Mouse (Mus musculus) gastrocnemius, postnatal 10 days (tissue): ENCODE results near the gene Fam234a. TPM values are rescaled to one million over a fixed set of nuclear protein-coding genes. Genes with fewer than 3 reads are reported as not detected.
"Not testable (repeated sequence)": the region's sequence is repeated elsewhere in the genome, so short reads cannot be mapped to it uniquely, and the experiment has no call there.

ENCODE experiments used
- DNase-seq: peaks from one replicate; pipeline ENCODE4 v3.0.0; 2021; ENCODE audit warnings: mixed read lengths
- total RNA-seq, 2 experiments: library from RNA; stranded (reverse); gene quantifications; 2 replicates each; pipeline ENCODE4 v1.2.3; 2021

Gene Fam234a
- total RNA-seq, 2 experiments from 2014 or later = 45.8 to 59.0 TPM

DNA sequence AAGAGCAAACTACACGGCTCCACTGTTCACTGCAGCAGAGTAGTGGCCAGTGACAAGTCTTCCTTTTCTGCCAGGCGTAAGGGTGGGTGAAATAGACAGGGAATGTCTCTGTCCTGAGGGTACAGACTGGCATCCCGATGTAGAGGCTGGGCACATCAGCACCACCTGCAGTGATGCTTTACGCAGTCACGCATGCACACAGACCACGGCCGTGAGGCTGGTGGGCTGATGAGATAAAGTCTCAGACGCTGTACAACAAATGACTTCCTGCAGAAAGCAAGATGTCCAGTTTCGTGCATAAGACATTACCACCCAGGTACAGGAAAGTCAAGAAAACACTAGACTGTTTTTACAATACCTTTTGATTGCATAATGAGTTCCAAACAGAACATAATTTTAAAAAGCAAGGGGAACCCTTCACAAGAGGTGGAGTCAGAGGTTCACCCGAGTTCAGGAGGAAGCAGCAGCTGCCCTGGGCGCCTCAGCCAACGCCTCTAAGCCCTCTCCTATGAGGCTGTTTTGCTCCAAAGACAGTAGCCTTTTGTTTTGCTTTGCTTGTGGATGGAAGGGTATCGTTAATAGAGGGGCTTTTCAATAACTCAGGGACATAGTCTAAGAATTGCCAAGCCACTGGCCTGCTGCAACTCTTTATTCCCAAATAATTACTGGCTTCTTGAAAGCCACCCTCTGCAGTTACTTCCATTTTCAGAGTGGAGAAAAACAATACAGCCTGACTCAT, 8.8 kb downstream of the Fam234a start:
- DNase-seq = no peak

DNA sequence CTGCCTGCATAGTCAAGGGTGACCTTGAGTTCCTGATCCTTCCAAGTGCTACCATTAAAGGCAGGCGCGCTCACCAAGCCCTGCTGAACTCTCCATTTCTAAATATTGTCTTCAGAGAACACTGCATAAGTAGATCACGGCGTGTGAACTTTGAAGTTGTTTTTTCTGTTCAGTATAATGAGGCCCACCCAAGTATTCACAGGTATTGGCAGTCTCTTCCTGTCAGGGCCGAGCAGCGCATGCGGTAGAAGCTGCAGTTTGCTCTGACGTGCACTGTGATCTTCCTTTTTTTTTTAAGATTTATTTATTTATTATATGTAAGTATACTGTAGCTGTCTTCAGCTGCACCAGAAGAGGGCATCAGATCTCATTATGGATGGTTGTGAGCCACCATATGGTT, 9.7 kb downstream of the Fam234a start:
- DNase-seq = no peak

DNA sequence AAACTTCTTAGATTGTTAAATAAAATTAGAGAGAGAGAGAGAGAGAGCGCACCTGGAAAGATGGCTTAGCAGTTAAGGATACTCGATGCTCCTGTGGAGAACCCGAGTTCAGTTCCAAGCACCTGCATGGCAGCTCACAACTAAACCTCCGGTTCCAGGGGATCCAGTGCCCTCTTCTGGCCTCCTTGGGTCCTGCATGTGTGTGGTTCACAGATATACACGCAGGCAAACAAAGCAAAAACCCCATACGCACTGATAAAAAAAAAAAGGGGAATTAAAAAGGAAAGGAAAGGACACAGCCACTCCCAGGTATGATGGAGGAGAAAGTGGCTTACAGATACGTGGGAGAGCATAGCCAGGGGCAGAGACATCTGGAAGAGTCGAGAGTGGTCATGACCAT, 11.2 kb downstream of the Fam234a start:
- no peak for DNase-seq

DNA sequence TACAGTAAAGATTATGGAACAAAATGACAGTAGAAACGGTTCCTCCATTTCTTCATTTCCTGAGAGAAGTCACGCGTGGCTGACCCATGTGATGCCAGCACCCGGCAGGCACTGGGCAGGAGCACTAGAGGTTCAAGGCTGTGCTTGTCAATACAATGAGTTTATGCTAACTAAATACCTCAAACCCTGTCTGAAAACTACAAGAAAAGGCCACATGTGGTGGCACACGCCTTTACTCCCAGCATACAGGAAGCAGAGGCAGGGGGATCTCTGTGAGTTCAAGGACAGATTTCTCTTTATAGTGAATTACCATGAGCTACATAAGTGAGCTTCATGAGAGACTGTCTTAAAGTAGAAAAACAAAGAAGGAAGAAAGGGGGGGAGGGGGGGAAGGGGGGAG, 12.9 kb downstream of the Fam234a start:
- DNase-seq = no peak

DNA sequence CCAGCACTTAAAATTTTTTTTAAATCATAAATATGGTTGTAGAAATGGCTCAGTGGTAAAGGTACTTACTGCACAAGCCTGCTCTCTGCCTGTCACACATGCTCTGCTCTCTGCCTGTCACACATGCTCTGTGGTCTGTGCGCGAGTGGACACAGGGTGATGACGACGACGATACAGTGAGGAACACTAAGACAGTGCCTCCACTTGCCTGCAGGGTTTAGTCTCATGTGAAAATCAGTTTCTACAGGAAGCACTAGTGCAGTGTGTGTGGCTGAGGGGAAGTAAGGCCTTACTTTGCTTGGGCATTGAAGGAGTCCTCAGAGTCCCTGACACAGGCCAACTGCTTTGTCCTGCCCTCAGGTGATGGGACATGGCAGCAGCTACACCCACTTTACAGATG, 14.3 kb downstream of the Fam234a start:
- DNase-seq = no peak

DNA sequence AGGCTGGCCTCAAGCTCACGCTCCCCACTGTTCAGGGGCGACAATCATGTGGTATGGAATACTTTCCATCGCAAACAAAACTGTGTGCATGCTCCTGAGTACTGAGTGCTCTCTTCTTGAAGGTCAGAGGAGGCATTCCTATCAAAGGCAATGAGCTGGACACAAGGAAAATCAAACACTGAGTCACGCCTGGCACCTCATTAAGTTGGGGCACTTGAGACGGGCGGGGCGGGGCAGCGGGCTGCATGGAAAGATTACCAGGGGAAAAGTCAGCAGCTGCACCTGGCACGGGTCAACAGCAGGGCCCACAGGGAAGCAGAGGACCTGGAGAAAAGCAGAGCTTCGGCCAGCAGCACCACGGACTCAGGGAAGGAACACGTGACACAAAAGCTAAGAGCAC, 18.9 kb downstream of the Fam234a start:
- no peak for DNase-seq

DNA sequence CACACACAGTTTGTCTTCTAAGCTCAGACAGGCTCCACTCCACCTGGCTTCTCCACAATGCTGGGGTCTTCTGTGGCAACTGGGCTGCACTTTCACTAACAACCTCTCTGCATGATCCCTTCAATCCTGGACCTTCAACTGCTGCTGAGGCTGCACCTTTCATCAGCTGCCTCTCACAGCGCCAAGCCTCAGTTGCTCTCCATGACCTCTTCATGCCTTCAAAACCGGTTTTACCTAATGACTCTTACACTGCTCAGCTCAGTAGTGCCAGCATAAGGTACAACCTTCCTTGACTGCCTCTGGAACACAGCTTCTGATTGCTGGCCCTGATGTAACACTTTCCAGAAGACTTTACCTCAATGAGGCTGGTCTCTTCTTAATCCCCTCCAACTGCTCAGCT, 22.5 kb downstream of the Fam234a start:
- no peak for DNase-seq

DNA sequence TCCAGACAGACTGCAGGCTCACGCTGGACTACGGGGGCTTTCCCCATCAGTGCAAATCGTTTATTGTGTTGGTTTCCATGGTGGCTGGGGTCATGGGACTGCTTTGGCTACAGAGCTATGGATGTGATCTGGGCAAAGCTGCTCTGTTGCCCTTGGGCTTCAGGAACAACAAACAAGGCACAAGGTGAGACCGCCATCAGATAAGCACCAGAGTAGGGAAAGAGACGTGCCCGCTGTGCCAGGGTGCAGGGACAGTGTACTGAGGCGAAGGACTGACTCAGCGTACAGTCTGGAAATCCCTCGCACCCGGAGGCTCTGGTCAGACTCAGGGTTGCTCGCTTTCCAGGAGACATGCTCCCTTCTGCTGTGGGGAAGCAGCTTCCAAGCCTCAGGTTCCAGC, 31.4 kb downstream of the Fam234a start:
- no peak for DNase-seq

DNA sequence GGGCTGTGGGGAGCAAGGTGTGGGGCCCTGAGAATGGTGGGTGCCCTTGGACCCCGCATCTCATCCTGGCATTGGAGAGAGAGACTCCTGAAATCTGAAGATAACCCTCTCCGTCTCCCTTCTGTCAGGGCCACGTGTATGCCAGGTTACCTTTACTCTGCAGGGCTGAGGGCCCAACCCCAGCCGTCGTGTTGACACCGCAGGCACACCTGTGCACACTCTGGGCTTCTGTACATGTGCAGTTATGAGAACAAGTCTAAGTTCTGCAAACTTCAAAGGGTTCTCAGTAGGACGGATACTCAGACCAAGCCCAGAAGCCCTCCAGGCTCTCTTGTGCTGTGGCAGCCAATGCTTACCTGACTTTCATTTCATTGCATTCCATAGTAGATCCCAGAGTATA, 31.8 kb downstream of the Fam234a start:
- DNase-seq = no peak

DNA sequence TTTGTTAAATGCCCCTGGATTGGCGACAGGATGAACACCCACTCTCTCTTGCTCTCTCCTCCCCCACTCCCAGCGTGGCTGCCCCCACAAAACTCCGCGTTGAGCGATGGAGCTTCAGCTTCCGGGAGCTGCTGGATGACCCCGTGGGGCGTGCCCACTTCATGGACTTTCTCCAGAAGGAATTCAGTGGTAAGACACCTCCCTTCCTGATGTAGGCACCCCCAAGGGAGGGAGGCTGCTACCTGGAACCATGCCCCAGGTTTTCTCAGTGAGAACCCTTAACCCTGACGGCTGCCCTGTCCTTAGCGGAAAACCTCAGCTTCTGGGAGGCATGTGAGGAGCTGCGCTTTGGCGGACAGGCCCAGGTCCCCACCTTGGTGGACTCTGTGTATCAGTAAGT, 36.4 kb downstream of the Fam234a start, which contains the start of gene Arhgdig:
Gene Arhgdig (minus strand): TSS at position 101 of the 400 bp plus-strand sequence.
- no peak for DNase-seq

DNA sequence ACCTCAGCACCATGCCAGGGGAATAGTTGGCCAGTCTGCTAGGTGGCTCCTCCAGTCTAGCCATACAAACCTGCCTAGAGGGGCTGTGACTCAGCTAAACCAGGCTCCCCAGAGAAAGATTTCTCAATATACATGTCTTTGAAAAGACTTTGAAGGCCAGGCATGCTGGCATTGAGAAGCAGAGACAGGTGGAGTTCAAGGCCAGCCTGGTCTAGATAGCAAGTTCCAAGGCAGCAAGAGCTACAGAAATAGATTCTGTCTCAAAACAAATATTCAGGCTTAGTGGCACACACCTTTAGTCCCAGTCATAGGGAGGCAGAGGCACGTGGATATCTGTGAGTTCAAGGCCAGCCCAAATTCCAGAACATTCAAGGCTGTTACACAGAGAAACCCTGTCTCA, 37.6 kb downstream of the Fam234a start:
- DNase-seq = no peak

DNA sequence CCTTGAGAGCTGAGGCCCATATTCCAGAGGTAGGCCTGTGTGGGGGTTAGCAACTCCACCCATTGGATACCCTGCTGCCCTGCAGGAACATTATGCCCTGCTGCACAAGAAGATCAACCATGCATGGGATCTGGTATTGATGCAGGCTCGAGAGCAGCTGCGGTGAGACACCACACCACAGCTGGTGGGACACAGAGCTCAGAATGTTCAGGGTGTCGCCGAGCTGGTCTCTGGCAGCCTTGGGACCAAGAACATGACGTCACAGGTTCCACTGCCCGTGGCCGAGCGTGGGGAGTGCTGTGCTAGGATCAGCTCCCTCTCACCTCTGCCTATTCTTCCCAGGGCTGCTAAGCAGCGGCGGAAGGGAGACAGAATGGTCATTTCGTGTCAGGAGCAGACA, 39.3 kb downstream of the Fam234a start:
- no peak for DNase-seq

DNA sequence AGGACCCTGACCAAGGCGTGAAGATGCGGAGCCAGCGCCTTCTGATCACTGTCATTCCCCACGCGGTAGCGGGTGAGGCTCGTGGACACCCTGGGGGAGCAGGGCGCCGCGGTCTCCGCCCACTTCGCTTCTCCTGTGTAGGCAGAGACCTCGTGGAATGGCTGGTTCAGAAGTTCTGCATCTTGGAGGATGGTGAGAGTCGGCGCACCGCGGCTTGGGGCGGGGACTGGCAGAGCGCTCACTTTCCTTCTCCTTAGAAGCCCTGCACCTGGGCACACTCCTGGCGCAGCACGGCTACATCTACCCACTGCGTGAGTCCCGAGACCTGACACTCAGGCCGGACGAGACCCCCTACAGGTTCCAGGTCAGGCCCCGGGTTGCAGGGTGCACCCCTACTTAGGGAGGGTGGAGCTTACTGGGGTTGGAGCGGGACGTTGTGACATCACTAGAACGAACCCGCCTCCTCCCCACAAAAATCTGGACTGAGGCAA, 40.7 kb downstream of the Fam234a start:
- no peak for DNase-seq

DNA sequence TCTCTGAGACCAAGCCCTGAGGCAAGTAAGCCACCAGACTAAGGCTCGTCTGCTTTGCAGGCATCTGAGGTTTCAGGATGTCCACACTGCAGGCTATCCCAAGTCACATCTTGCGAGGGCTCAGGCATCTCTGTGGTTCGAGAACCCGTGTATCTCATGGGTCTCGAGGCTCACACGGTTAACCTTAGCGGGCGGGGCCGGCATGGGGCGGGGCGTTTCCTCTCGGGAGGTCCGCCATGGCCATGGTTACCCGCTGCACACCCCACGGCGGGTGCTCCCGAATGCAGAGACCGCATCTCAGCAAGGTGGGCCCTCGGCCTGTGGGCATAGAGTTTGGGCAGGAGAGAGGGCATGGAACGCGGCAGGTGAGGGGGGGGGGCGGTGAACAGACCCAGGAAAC, 41.3 kb downstream of the Fam234a start, which contains the start of gene Rgs11:
Gene Rgs11 (plus strand): TSS at position 215 of the 400 bp plus-strand sequence.
- peak; percentile 48 for DNase-seq

DNA sequence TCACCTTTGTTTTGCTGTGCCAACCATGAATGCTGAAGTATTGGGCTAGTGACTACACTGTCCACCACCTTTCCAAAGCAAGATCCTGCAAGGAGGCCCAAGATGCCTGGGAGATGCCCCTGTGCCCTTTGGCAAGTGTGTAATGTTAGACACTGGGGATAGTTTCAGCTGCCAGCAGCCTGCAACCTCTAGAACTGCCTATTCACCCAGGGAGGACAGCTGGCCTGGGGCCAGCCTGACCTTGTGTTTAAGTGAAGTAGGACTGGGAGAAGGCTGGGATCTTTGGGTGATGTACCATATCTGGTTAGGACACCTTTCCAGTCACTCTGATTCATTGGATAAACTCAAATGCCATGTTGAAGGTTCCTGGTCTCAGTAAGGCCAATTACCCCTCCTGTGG, 42.0 kb downstream of the Fam234a start:
- no peak for DNase-seq

DNA sequence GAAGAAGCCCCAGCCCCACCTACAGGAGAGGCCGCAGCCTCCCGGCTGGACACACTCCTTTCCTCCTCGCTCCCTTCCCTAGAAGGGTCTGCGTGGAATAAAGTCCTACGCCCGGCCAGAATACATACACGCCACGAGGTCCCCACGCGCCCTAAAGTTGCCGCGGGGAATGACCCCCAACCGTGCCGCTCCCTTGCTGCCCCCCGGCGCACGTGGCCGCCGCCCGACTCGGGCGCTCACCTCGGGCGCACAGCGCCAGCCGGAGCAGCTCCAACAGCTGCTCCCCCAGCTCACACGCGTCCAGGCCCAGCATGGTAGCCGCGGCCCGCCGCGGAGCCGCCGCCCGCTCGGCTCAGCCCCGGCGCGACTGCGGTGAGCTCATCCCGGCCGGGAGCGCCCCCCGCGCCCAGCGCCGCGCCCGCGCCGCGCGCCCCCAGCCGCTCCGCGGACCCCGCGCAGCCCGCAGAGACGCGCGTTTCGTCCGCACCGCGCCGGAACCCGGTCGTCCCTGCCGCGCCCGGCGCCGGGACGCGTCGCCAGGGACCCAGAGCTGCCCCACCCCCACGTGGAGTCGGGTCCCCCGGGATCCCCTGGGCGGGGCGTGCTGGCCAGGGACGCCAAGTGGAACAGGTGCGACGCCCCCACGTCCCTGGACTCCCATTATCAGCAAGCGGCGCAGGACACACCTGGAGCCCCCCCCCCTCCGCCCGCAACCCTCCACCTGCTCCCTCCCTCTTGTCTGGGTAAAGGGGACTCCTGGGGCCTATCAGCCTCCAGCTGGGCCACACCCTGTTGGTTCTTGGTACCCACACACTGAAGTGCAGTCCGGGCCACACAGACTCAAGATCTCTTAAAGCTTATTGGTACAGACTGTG, 43.0 kb downstream of the Fam234a start:
- peak; percentile 38 for DNase-seq

DNA sequence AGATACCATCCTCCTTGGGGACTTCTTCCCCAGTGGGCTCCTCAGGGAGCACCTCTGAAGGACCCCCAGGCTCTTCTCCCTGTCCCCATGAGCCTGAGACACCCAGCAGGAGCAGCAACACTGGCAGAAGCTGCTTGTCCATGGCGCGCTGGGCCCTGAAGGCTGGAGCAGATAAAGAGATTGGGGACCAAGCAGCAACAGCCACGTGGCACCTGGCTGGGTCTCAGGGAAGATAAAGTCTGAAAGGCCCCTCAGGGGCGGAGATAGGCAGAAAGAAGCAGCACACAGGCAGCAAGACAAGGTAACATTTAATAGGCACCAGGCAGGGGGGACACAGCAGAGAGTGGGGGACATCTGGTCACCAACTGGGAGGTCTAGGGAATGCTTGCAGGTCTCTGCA, 45.1 kb downstream of the Fam234a start, which contains the start of gene Pdia2:
Gene Pdia2 (minus strand): TSS at position 196 of the 400 bp plus-strand sequence.
- no peak for DNase-seq

DNA sequence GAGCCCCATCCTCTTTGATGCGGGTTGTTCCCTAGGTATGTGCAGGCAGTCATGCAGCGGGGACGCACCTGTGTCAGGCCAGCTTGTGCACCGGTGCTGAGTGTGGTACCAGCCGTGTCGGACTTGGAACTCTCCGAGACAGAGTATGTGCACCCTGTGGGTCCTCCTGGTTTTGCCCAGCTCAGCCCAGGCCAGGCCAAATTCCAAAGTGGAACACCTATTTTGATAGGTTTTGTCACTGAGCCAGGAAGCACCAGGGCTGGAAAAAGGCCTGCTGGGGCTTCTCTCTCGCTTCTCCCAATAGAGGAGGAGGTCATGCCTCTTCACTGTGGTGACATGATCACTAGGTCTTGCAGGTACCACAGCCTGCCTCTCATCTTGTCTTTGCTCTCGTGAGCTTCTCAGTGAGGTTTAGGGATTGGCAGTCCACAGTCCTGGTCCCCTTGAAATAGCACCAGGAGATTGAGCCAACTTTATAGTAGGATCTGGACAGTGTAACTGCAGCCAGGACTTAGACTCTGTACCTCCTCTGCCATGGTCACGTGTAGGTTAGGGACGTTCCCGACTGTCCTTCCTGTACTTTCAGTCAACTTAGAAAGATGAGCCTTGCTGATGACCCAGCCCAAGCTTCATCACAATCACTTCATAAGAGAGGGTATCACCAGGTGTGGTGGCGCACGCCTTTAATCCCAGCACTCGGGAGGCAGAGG, 51.4 kb downstream of the Fam234a start:
- DNase-seq = no peak

DNA sequence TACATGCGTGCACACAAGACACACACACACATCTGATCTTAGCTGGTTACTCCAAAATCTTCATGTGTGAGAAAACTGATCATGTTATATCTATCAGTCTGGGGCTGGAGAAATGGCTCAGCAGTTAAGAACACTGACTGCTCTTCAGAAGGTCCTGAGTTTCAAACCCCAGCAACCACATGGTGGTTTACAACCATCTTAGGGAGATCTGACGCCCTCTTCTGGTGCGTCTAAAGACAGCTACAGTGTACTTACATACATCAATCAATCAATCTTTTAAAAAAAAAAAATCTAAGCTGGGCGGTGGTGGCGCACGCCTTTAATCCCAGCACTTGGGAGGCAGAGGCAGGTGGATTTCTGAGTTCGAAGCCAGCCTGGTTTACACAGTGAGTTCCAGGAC, 52.6 kb downstream of the Fam234a start:
- not testable (repeated sequence) for DNase-seq

DNA sequence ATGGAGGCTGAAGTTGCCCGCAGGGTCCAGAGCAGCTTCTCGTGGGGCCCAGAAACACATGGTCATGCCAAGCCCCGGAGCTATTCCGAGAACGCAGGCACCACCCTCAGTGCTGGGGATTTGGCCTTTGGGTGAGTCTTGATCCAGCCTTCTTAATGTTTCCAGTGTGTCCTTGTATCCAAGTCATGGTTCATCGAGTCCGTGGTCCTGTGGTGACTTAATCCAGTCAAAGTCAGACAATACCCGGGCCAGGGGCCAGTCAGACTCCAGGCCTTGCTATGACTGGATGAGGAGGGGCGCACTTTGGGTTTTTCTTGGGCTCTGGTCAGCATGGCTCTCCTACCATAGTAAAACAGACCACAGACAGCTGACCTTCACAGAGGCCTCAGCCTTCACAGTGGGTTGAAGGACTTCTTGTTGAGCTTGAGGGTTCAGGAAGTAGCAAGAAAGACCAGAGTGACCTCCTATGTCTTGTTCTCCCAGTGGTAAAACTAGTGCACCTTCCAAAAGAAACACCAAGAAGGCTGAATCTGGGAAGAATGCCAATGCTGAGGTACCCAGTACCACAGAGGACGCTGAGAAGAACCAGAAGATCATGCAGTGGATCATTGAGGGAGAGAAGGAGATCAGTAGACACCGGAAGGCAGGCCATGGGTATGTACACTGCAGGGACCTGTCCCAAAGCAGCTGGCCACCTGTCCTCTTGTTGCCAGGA, 55.8 kb downstream of the Fam234a start:
- DNase-seq = no peak

DNA sequence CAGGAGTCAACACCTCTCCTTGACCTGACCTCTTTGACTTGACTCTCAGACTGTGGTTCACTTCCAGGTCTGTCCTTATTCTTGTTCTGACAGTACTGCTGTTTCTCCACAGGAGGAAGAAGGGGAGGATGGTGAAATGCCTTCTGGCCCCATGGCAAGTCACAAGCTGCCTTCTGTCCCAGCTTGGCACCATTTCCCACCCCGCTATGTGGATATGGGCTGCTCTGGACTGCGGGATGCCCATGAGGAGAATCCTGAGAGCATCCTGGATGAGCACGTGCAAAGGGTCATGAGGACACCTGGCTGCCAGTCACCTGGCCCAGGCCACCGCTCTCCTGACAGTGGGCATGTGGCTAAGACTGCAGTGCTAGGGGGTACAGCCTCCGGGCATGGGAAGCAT, 56.5 kb downstream of the Fam234a start:
- DNase-seq = no peak

DNA sequence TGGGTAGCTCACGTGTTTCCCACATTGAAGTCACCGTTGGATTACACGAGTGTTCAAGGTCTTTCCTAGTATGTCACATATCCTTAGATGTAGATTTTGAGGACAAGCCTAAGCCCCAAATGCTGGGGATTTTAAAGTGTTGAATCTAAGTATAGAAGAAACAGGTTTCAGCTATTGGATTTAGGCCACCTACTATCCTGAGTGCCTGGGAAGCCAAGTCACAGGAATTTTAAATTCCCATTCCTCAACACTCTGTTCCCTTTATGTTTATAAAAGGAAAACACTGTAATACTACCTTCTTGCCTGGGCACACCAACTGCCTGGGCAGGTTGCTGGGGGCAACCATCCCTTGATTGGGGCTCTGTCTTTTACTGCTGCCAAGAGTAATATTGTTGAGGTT, 62.9 kb downstream of the Fam234a start:
- DNase-seq = no peak
